In the genomic region with DNA sequence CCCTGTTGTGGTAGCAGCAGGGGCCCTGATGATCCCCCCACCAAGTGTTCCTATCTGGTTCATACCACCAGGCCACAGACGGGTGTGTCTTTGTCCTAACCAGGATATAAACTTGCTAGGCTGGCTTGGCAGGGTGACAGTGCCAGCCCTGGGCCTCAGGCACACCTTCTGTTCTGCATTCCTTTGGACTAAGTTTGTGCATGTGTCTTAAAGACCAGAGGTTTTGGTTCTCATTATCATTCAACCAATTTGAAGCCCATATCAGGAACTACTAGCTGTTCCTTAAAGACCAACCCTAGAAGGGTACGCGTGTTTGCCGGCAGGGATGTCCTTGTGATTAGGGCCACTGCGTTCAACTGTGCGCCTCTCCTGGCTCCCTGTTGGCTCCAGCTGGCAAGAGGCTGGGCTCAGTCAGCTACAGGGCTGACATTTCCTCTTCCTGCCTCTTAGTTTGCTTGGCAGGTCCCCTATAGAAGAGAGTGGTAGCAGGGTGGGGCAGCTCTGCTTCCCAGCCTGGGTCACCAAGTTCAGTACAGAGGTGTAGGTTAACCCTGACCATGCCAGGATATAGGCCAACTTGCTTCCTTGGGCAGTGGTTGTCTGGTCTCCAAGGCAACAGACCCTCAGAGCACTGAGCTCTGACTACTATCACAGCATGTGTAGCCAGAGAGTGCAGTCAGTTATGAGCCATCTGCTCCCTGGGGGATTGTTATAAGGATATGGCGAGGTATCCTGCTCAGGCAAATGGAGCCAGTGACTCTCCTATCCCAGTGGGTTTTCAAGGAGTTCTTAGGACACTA, we compare ENCODE assay signal across 11 mouse cellular contexts. TPM values are rescaled to one million over a fixed set of nuclear protein-coding genes. Genes with fewer than 3 reads are reported as not detected.
A peak's percentile ranks its signal among the peaks of the same experiment; 100 is the strongest.
DNase-seq lines count a peak whose midpoint lies in the region; ATAC-seq and TF ChIP-seq lines count a peak whose summit lies in the region.
"Had no signal": no experiment of that assay in that cellular context is flagged by ENCODE, and none has a peak within 500 bp of the region (broad histone marks: within the 10 kb centered on the region; RNA-seq: fewer than 3 reads in every experiment).

No protein-coding gene starts in this region.

- no peak for TF ChIP-seq EP300 in liver, postnatal 0 days (IDR thresholded peaks at IDR 0.05; ENCODE audit: low read depth)

- no peak for TF ChIP-seq CTCF in liver, postnatal 0 days (IDR thresholded peaks at IDR 0.05; ENCODE audit: low read depth)

- H3K9ac ChIP-seq in heart, embryonic 16.5 days (ENCODE audit: low read length), result no peak overlapping the region
- no peak overlapping the region for H3K9ac ChIP-seq in liver, postnatal 0 days (replicated peaks)

- H3K27me3 ChIP-seq in heart, embryonic 16.5 days (ENCODE audit: control insufficient read depth, insufficient read depth, low read length), result peaks cover 44% of the 10 kb centered on the region
- peaks cover 64% of the 10 kb centered on the region for H3K27me3 ChIP-seq in heart, embryonic 10.5 days (ENCODE audit: insufficient read depth, poor library complexity, severe bottlenecking)
- H3K27me3 ChIP-seq in liver, postnatal 0 days (ENCODE audit: insufficient read depth, low read length), result peaks cover 39% of the 10 kb centered on the region

- no peak overlapping the region for H3K4me2 ChIP-seq in heart, embryonic 16.5 days (ENCODE audit: low read depth, low read length)
- no peak overlapping the region for H3K4me2 ChIP-seq in liver, postnatal 0 days (ENCODE audit: low read depth, low read length)

- no peak overlapping the region for H3K27ac ChIP-seq in heart, embryonic 16.5 days (ENCODE audit: low read length)
- H3K27ac ChIP-seq in heart, embryonic 10.5 days, result no peak overlapping the region
- H3K27ac ChIP-seq in liver, postnatal 0 days (ENCODE audit: low read depth), result 0 out of 2 replicates have a peak overlapping the region, but pooled peaks have one; percentile 5

- H3K4me1 ChIP-seq in heart, embryonic 16.5 days (ENCODE audit: control insufficient read depth, insufficient read depth, low read length), result peaks cover 11% of the 10 kb centered on the region
- H3K4me1 ChIP-seq in heart, embryonic 10.5 days, result peaks cover 21% of the 10 kb centered on the region
- peaks cover 5% of the 10 kb centered on the region for H3K4me1 ChIP-seq in liver, postnatal 0 days (ENCODE audit: insufficient read depth)

- ATAC-seq in heart, embryonic 16.5 days (replicated peaks; ENCODE audit: extremely low read depth, insufficient read depth, low FRiP score), result 0 out of 2 replicates have a peak, but pooled peaks have one; percentile 28
- ATAC-seq in liver, postnatal 0 days, result peak; percentile 83
- ATAC-seq in erythroid progenitor cell, adult 5-6 weeks (replicated peaks; ENCODE audit: low FRiP score, poor library complexity, severe bottlenecking), result no peak
- ATAC-seq: hindbrain, embryonic 16.5 days had no signal

- no peaks in the 10 kb centered on the region for H3K9me3 ChIP-seq in heart, embryonic 16.5 days (replicated peaks; ENCODE audit: control insufficient read depth, low read length)
- H3K9me3 ChIP-seq in heart, embryonic 10.5 days, result no peaks in the 10 kb centered on the region
- no peaks in the 10 kb centered on the region for H3K9me3 ChIP-seq in liver, postnatal 0 days (ENCODE audit: low read length)

- H3K36me3 ChIP-seq in heart, embryonic 16.5 days (ENCODE audit: control insufficient read depth, insufficient read depth), result peaks cover 30% of the 10 kb centered on the region
- H3K36me3 ChIP-seq in heart, embryonic 10.5 days, result peaks cover 43% of the 10 kb centered on the region
- H3K36me3 ChIP-seq in liver, postnatal 0 days (replicated peaks; ENCODE audit: insufficient read depth, low read length), result peaks cover 19% of the 10 kb centered on the region

- no peak for DNase-seq in heart, embryonic 10.5 days (ENCODE audit: low spot score)
- peak; percentile 48 for DNase-seq in 3T3-L1 (ENCODE audit: low read depth, low spot score)
- peak; percentile 68 for DNase-seq in fat pad, adult 2 months (ENCODE audit: extremely low read depth, low read depth, low spot score)
- no peak for DNase-seq in liver, postnatal 0 days
- no peak for DNase-seq in spleen, postnatal 36 days (ENCODE audit: low spot score in 2 of 2)
- DNase-seq in T-cell, adult 2 months (ENCODE audit: low spot score), result no peak
- DNase-seq: thymus, postnatal 25 days had no signal

- no peak overlapping the region for H3K4me3 ChIP-seq in heart, embryonic 16.5 days (ENCODE audit: low read length)
- no peak overlapping the region for H3K4me3 ChIP-seq in heart, embryonic 10.5 days
- no peak overlapping the region for H3K4me3 ChIP-seq in liver, postnatal 0 days (ENCODE audit: low read depth, low read length)

- 36% methylated on average over 7 of the region's 7 CpGs for WGBS in heart, embryonic 16.5 days
- 51% methylated on average over 7 of the region's 7 CpGs for WGBS in heart, embryonic 10.5 days
- WGBS in liver, postnatal 0 days (ENCODE audit: insufficient replicate concordance), result 39% methylated on average over 7 of the region's 7 CpGs

RNA-seq across cellular contexts. Expression of gene Tmem210, which starts 0.9 kb away (rescaled TPM):
- polyA plus RNA-seq in heart, embryonic 16.5 days (2015; fragmentation: Nextera tagmentation; extraction: Ambion mirVana), result not detected in 2 replicates
- not detected in 2 replicates for polyA plus RNA-seq in heart, embryonic 10.5 days (2016; fragmentation: Nextera tagmentation; extraction: Ambion mirVana)
- polyA plus RNA-seq in liver, postnatal 0 days (2015; fragmentation: Nextera tagmentation; extraction: Ambion mirVana), result not detected in 2 replicates
- total RNA-seq in erythroid progenitor cell, adult 5-6 weeks (2015; ENCODE audit: low replicate concordance), result not detected in 2 replicates
- total RNA-seq in erythroid progenitor cell, adult 5-6 weeks (2017; ENCODE audit: low replicate concordance), result not detected in 2 replicates
- total RNA-seq: monocyte, adult 5-6 weeks had no signal
- polyA plus RNA-seq: hindbrain, embryonic 16.5 days had no signal

RNA-seq across cellular contexts. Expression of gene Lrrc26, which starts 2.7 kb away (rescaled TPM):
- polyA plus RNA-seq in heart, embryonic 16.5 days (2015; fragmentation: Nextera tagmentation; extraction: Ambion mirVana), result 0.89 and 1.2 TPM in 2 replicates
- polyA plus RNA-seq in heart, embryonic 10.5 days (2016; fragmentation: Nextera tagmentation; extraction: Ambion mirVana), result not detected in 2 replicates
- not detected in 2 replicates for polyA plus RNA-seq in liver, postnatal 0 days (2015; fragmentation: Nextera tagmentation; extraction: Ambion mirVana)
- not detected in 2 replicates for total RNA-seq in erythroid progenitor cell, adult 5-6 weeks (2015; ENCODE audit: low replicate concordance)
- not detected in 2 replicates for total RNA-seq in erythroid progenitor cell, adult 5-6 weeks (2017; ENCODE audit: low replicate concordance)
- total RNA-seq: monocyte, adult 5-6 weeks had no signal

RNA-seq across cellular contexts. Expression of gene Anapc2, which starts 14.8 kb away (rescaled TPM):
- 80.5 and 86.6 TPM in 2 replicates for polyA plus RNA-seq in heart, embryonic 16.5 days (2015; fragmentation: Nextera tagmentation; extraction: Ambion mirVana)
- polyA plus RNA-seq in heart, embryonic 10.5 days (2016; fragmentation: Nextera tagmentation; extraction: Ambion mirVana), result 101 and 113 TPM in 2 replicates
- polyA plus RNA-seq in liver, postnatal 0 days (2015; fragmentation: Nextera tagmentation; extraction: Ambion mirVana), result 19.8 and 22.8 TPM in 2 replicates
- 34.6 and 55.8 TPM in 2 replicates for total RNA-seq in erythroid progenitor cell, adult 5-6 weeks (2015; ENCODE audit: low replicate concordance)
- total RNA-seq in erythroid progenitor cell, adult 5-6 weeks (2017; ENCODE audit: low replicate concordance), result 29.7 and 40.0 TPM in 2 replicates

RNA-seq across cellular contexts. Expression of gene Ssna1, which starts 14.8 kb away (rescaled TPM):
- polyA plus RNA-seq in heart, embryonic 16.5 days (2015; fragmentation: Nextera tagmentation; extraction: Ambion mirVana), result 154 and 157 TPM in 2 replicates
- 164 and 199 TPM in 2 replicates for polyA plus RNA-seq in heart, embryonic 10.5 days (2016; fragmentation: Nextera tagmentation; extraction: Ambion mirVana)
- 77.2 and 81.7 TPM in 2 replicates for polyA plus RNA-seq in liver, postnatal 0 days (2015; fragmentation: Nextera tagmentation; extraction: Ambion mirVana)
- 114 and 128 TPM in 2 replicates for total RNA-seq in erythroid progenitor cell, adult 5-6 weeks (2015; ENCODE audit: low replicate concordance)
- total RNA-seq in erythroid progenitor cell, adult 5-6 weeks (2017; ENCODE audit: low replicate concordance), result 46.2 and 81.0 TPM in 2 replicates

RNA-seq across cellular contexts. Expression of gene Tprn, which starts 24.6 kb away (rescaled TPM):
- 4.3 and 5.9 TPM in 2 replicates for polyA plus RNA-seq in heart, embryonic 16.5 days (2015; fragmentation: Nextera tagmentation; extraction: Ambion mirVana)
- 5.1 and 6.4 TPM in 2 replicates for polyA plus RNA-seq in heart, embryonic 10.5 days (2016; fragmentation: Nextera tagmentation; extraction: Ambion mirVana)
- polyA plus RNA-seq in liver, postnatal 0 days (2015; fragmentation: Nextera tagmentation; extraction: Ambion mirVana), result 5.3 TPM in 2 replicates
- total RNA-seq in erythroid progenitor cell, adult 5-6 weeks (2015; ENCODE audit: low replicate concordance), result 1.1 TPM in 1 of 2 replicates, not detected in the other
- total RNA-seq in erythroid progenitor cell, adult 5-6 weeks (2017; ENCODE audit: low replicate concordance), result 1.0 and 2.2 TPM in 2 replicates

Comparison
In these comparisons a context has a peak if more than half of its experiments do, and no peak if none do; other contexts are left out.
1. DNase-seq: peak in 3T3-L1 (single experiment) and fat pad, adult 2 months (single experiment); none in heart, embryonic 10.5 days (single experiment), liver, postnatal 0 days (single experiment), spleen, postnatal 36 days (0 of 2) and T-cell, adult 2 months (single experiment).